Mouse (Mus musculus) fat pad, adult 2 months (tissue): Measurements from ENCODE around the gene Nxn.
A peak's percentile ranks its signal among the peaks of the same experiment; 100 is the strongest.

Experiments used
- DNase-seq: peaks from one replicate; pipeline ENCODE4 v3.0.0-alpha.2; 2011; ENCODE audit warnings: low read depth, low spot score; ENCODE audit errors: extremely low read depth

Gene Nxn

GRCm38 (mm10) chr11:76309072-76309471 is 89.9 kb downstream of the Nxn start:
- no peak for DNase-seq

- DNase-seq: no peak
Observed at GRCm38 (mm10) chr11:76306769-76307168, 92.2 kb downstream of the Nxn start.

- no peak for DNase-seq
Observed at GRCm38 (mm10) chr11:76305571-76305970, 93.4 kb downstream of the Nxn start.

GRCm38 (mm10) chr11:76303368-76303767 is 95.6 kb downstream of the Nxn start:
- no peak for DNase-seq

- DNase-seq: no peak
Observed at GRCm38 (mm10) chr11:76300862-76301261, 98.1 kb downstream of the Nxn start.

- DNase-seq: no peak
Observed at GRCm38 (mm10) chr11:76298457-76299000, 100.4 kb downstream of the Nxn start.

GRCm38 (mm10) chr11:76297252-76297651 is 101.7 kb downstream of the Nxn start:
- no peak for DNase-seq

GRCm38 (mm10) chr11:76294836-76295235 is 104.1 kb downstream of the Nxn start:
- DNase-seq: no peak

GRCm38 (mm10) chr11:76294078-76294477 is 104.9 kb downstream of the Nxn start:
- DNase-seq: no peak

- DNase-seq: no peak
Observed at GRCm38 (mm10) chr11:76292831-76293230, 106.1 kb downstream of the Nxn start.

GRCm38 (mm10) chr11:76292398-76292797 is 106.5 kb downstream of the Nxn start:
- DNase-seq: no peak

- no peak for DNase-seq
Observed at GRCm38 (mm10) chr11:76291960-76292359, 107.0 kb downstream of the Nxn start.

- no peak for DNase-seq
Observed at GRCm38 (mm10) chr11:76290367-76290766, 108.6 kb downstream of the Nxn start.

GRCm38 (mm10) chr11:76288645-76289044 is 110.3 kb downstream of the Nxn start:
- DNase-seq: no peak

- DNase-seq: no peak
Observed at GRCm38 (mm10) chr11:76287301-76287700, 111.6 kb downstream of the Nxn start.

- DNase-seq: no peak
Observed at GRCm38 (mm10) chr11:76286534-76287126, 112.3 kb downstream of the Nxn start.

GRCm38 (mm10) chr11:76285431-76286075 is 113.4 kb downstream of the Nxn start:
- DNase-seq: no peak

GRCm38 (mm10) chr11:76283841-76284240 is 115.1 kb downstream of the Nxn start:
- no peak for DNase-seq

- DNase-seq: no peak
Observed at GRCm38 (mm10) chr11:76279971-76280370, 119.0 kb downstream of the Nxn start.

GRCm38 (mm10) chr11:76278960-76279852 is 119.7 kb downstream of the Nxn start:
- DNase-seq: peak; percentile 76

- DNase-seq: no peak
Observed at GRCm38 (mm10) chr11:76272440-76272839, 126.5 kb downstream of the Nxn start.
